Mouse (Mus musculus) stomach, postnatal 0 days (tissue): ENCODE measurements around the gene Pde12.
"Not testable (repeated sequence)": the region's sequence is repeated elsewhere in the genome, so short reads cannot be mapped to it uniquely, and the experiment has no call there.

Source experiments
- CTCF ChIP-seq: IDR thresholded peaks from 2 replicates; pipeline ENCODE4 v1.5.1; 2016; ENCODE audit warnings: antibody characterized with exemption, low read depth, mild to moderate bottlenecking, moderate library complexity
- EP300 ChIP-seq: optimal IDR thresholded peaks from 2 replicates; pipeline ENCODE3; 2016; ENCODE audit warnings: antibody characterized with exemption

- TF ChIP-seq CTCF, EP300: not testable (repeated sequence)
Observed at GRCm38 (mm10) chr14:26671870-26672615, 2.4 kb upstream of the Pde12 start.
